Mouse (Mus musculus): ENCODE data around the gene Wipf2.

GRCm38 (mm10) chr11:98863028-98863750 lies at the start of gene Wipf2:
- TF ChIP-seq CTCF (conservative IDR thresholded peaks at IDR 0.05 in 1 of 2, IDR thresholded peaks at IDR 0.05 in 1 of 2; ENCODE audit: low read depth in 2 of 2, low read length in 2 of 2) = peak in 1 of 2 experiments; percentile 62; a peak in 2 of 4 replicates
- TF ChIP-seq JUND (conservative IDR thresholded peaks at IDR 0.05; ENCODE audit: low read depth, low read length) = no peak
- TF ChIP-seq EP300 (IDR thresholded peaks at IDR 0.05; ENCODE audit: low read length) = no peak
- peak; percentile 98 for TF ChIP-seq POLR2A (IDR thresholded peaks at IDR 0.05; ENCODE audit: low read depth, low read length)
- no peak for TF ChIP-seq ZNF384 (IDR thresholded peaks at IDR 0.05; ENCODE audit: low read depth, low read length)
- no peak for TF ChIP-seq CHD2 (IDR thresholded peaks at IDR 0.05; ENCODE audit: low read length)
- no peak for TF ChIP-seq MAFK (IDR thresholded peaks at IDR 0.05; ENCODE audit: insufficient replicate concordance, low read length)
- peak; percentile 76 for TF ChIP-seq MEF2A (IDR thresholded peaks at IDR 0.05; ENCODE audit: borderline replicate concordance, low read depth, low read length)
- no peak for TF ChIP-seq USF2 (conservative IDR thresholded peaks at IDR 0.05; ENCODE audit: low read depth, low read length)
- no peak for TF ChIP-seq CHD1 (IDR thresholded peaks at IDR 0.05; ENCODE audit: low read depth, low read length)
- TF ChIP-seq ZKSCAN1 (IDR thresholded peaks at IDR 0.05; ENCODE audit: borderline replicate concordance, low read depth, low read length) = no peak
- TF ChIP-seq RCOR1 (conservative IDR thresholded peaks at IDR 0.05; ENCODE audit: low read depth, low read length) = no peak
- TF ChIP-seq TCF12 (IDR thresholded peaks at IDR 0.05; ENCODE audit: low read depth, low read length) = peak; percentile 65; the same call in 1 of the 2 replicates
